Mouse (Mus musculus) limb, embryonic 10.5 days (tissue): Measurements from ENCODE around the gene March6. TPM values are rescaled to one million over a fixed set of nuclear protein-coding genes. Genes with fewer than 3 reads are reported as not detected.

Experiments used
- DNase-seq: peaks from one replicate; pipeline ENCODE4 v3.0.0-alpha.2; 2017; ENCODE audit warnings: low spot score
- H3K27ac ChIP-seq: fragments of 300-500 bp; sonication (generic); 2 replicates; pipeline ENCODE4 v1.5.1; 2016; ENCODE audit warnings: mild to moderate bottlenecking
- H3K27me3 ChIP-seq: fragments of 300-500 bp; sonication (generic); 2 replicates; pipeline ENCODE4 v1.6.1; 2016; ENCODE audit warnings: low read depth, mild to moderate bottlenecking; ENCODE audit not compliant: poor library complexity, severe bottlenecking
- H3K36me3 ChIP-seq: fragments of 300-500 bp; sonication (generic); 2 replicates; pipeline ENCODE4 v1.6.1; 2016; ENCODE audit warnings: mild to moderate bottlenecking, moderate library complexity
- H3K4me1 ChIP-seq: fragments of 300-500 bp; sonication (generic); 2 replicates; pipeline ENCODE4 v1.6.1; 2016
- H3K4me3 ChIP-seq: fragments of 300-500 bp; sonication (generic); 2 replicates; pipeline ENCODE4 v1.5.1; 2016; ENCODE audit warnings: mild to moderate bottlenecking, moderate library complexity
- H3K9me3 ChIP-seq: fragments of 300-500 bp; sonication (generic); replicated peaks from 2 replicates; pipeline ENCODE4 v1.6.1; 2016; ENCODE audit warnings: mild to moderate bottlenecking
- WGBS: fragments of 180-500 bp; shearing (Covaris S2); methylation state at CpG from one replicate; pipeline ENCODE4 v1.1.7; 2016; 5-methylcytosine and 5-hydroxymethylcytosine counted together
- polyA plus RNA-seq: library from polyadenylated mRNA; unstranded; fragments of >200 nt; fragmentation: Nextera tagmentation; extraction: Ambion mirVana; gene quantifications from 2 replicates; pipeline ENCODE4 v1.2.1, GENCODE M21; 2016

Gene March6
- polyA plus RNA-seq, 1 experiment from 2014 or later = 36.2 TPM

- no peaks in the 10 kb centered on the region for H3K36me3 ChIP-seq
- 63% methylated on average over 3 of the region's 3 CpGs for WGBS
- no peak overlapping the region for H3K4me3 ChIP-seq
- no peaks in the 10 kb centered on the region for H3K9me3 ChIP-seq
- no peak overlapping the region for H3K27ac ChIP-seq
- no peak for DNase-seq
- no peaks in the 10 kb centered on the region for H3K27me3 ChIP-seq
- H3K4me1 ChIP-seq = peaks cover 11% of the 10 kb centered on the region; the same call in 1 of the 2 replicates
These were observed 103.5 kb downstream of the March6 start for GRCm38 (mm10) chr15:31427390-31427789.

- Histone ChIP-seq H3K9me3 (no peaks in the 10 kb centered on the region), H3K4me3 (no peak overlapping the region), H3K36me3 (no peaks in the 10 kb centered on the region), H3K27ac (no peak overlapping the region), H3K27me3 (no peaks in the 10 kb centered on the region), H3K4me1 (peaks cover 11% of the 10 kb centered on the region; the same call in 1 of the 2 replicates)
- WGBS = 45% methylated on average over 8 of the region's 8 CpGs
- no peak for DNase-seq
These were observed 104.7 kb downstream of the March6 start for GRCm38 (mm10) chr15:31426066-31426706.

DNA sequence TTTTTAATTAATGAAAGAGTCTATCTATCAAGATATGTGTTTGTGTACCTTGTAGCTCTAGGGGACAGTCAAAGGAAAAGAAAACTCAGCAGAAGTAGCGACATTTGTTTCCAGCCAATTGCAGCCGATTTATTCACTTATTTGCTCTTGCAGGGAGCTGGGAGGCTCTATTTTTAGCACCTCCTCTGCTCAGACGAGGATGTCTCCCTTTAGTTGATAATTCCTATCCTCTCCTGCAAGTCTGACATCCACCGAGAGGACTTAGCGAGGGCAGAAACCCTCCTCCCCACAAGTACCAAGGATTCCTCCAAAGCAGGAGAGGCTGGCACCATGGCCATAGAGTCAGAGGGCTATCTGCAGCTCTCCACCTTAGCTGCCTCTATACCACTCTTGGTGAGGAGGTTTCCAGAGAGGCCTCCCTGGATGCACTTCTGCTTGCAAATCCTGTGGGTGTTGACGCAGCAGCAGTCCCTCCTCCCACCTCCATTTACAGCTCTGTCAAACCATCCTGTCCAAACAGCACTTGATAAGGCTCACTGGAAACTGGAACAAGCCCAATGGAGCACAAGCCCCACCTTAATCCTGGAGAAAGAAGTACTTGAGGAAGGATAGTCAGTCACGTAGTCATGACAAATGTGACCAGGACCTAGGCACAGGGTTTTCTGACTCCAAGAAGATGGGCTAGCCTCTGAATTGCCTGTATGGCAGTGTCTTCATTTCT, 108.0 kb downstream of the March6 start:
- DNase-seq = no peak
- no peaks in the 10 kb centered on the region for H3K36me3 ChIP-seq
- H3K4me3 ChIP-seq = no peak overlapping the region
- 0 out of 2 replicates have a peak, but pooled peaks cover 4% of the 10 kb centered on the region for H3K27me3 ChIP-seq
- H3K27ac ChIP-seq = no peak overlapping the region
- no peaks in the 10 kb centered on the region for H3K9me3 ChIP-seq
- peaks cover 12% of the 10 kb centered on the region for H3K4me1 ChIP-seq
- 55% methylated on average over 7 of the region's 7 CpGs for WGBS

- Histone ChIP-seq H3K27ac (no peak overlapping the region), H3K36me3 (no peaks in the 10 kb centered on the region), H3K27me3 (0 out of 2 replicates have a peak, but pooled peaks cover 4% of the 10 kb centered on the region), H3K9me3 (no peaks in the 10 kb centered on the region), H3K4me1 (peaks cover 9% of the 10 kb centered on the region), H3K4me3 (no peak overlapping the region; the same call in 1 of the 2 replicates)
- 34% methylated on average over 9 of the region's 9 CpGs for WGBS
- peak; percentile 54 for DNase-seq
These were observed 111.8 kb downstream of the March6 start for GRCm38 (mm10) chr15:31419037-31419436.

- H3K9me3 ChIP-seq = no peaks in the 10 kb centered on the region
- H3K27me3 ChIP-seq = 0 out of 2 replicates have a peak, but pooled peaks cover 4% of the 10 kb centered on the region
- no peak overlapping the region; the same call in 1 of the 2 replicates for H3K4me3 ChIP-seq
- H3K4me1 ChIP-seq = peaks cover 9% of the 10 kb centered on the region
- peak; percentile 37 for DNase-seq
- 9% methylated on average over 7 of the region's 7 CpGs for WGBS
- H3K36me3 ChIP-seq = no peaks in the 10 kb centered on the region
- H3K27ac ChIP-seq = no peak overlapping the region
These were observed 112.2 kb downstream of the March6 start for GRCm38 (mm10) chr15:31418686-31419024.

GRCm38 (mm10) chr15:31417796-31418685, 112.8 kb downstream of the March6 start:
- Histone ChIP-seq H3K27ac (no peak overlapping the region), H3K27me3 (0 out of 2 replicates have a peak, but pooled peaks cover 4% of the 10 kb centered on the region), H3K4me1 (peaks cover 10% of the 10 kb centered on the region), H3K9me3 (no peaks in the 10 kb centered on the region), H3K36me3 (no peaks in the 10 kb centered on the region), H3K4me3 (peak overlapping the region; percentile 17)
- WGBS = 53% methylated on average over 21 of the region's 21 CpGs
- peak; percentile 33 for DNase-seq

DNA sequence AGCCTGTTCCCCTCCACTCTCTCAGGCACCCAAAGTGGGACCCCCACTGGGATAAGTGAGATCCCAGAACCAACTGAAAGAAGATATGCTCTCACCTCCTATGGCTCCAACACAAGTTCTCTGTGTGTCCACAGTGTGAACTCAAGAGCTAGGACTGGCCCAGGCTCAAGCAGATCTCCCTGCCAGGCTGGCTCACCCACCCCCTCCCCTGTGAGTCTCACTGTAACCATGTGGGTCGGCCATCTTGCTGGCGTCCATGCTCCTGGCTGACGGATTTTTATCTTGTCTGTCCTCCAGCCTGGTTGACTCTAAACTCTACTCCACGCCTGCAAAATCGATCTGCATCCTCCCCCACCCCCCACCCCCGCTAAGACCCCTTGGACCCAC, 113.5 kb downstream of the March6 start:
- Histone ChIP-seq H3K27me3 (0 out of 2 replicates have a peak, but pooled peaks cover 4% of the 10 kb centered on the region), H3K4me3 (no peak overlapping the region), H3K27ac (no peak overlapping the region), H3K4me1 (peaks cover 15% of the 10 kb centered on the region), H3K36me3 (no peaks in the 10 kb centered on the region), H3K9me3 (no peaks in the 10 kb centered on the region)
- WGBS = 63% methylated on average over 6 of the region's 6 CpGs
- no peak for DNase-seq

- no peaks in the 10 kb centered on the region for H3K9me3 ChIP-seq
- no peaks in the 10 kb centered on the region for H3K36me3 ChIP-seq
- no peak for DNase-seq
- H3K4me1 ChIP-seq = peaks cover 15% of the 10 kb centered on the region
- H3K4me3 ChIP-seq = no peak overlapping the region
- 57% methylated on average over 4 of the region's 4 CpGs for WGBS
- H3K27ac ChIP-seq = no peak overlapping the region
- H3K27me3 ChIP-seq = 0 out of 2 replicates have a peak, but pooled peaks cover 4% of the 10 kb centered on the region
These were observed 115.7 kb downstream of the March6 start for GRCm38 (mm10) chr15:31415181-31415580.

- 65% methylated on average over 6 of the region's 6 CpGs for WGBS
- H3K9me3 ChIP-seq = no peaks in the 10 kb centered on the region
- DNase-seq = no peak
These were observed 116.5 kb downstream of the March6 start for GRCm38 (mm10) chr15:31414179-31414898.

DNA sequence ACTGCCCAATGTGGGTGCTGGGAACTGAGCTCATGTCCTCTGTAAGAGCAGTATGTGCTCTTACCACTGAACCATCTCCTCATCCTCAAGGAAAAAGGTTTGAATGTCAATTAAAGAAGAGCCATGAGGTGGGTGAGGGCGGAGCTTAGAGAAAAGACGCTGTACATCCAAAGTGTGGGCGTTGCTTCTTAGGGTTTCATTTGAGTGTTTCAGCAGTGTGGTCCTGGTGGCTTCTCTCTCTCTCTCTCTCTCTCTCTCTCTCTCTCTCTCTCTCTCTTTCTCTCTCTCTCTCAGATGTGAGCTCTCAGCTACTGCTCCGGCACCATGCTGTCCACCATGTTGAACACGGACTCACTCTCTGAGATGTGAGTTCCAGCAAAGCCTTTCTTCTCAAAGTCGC, 117.2 kb downstream of the March6 start:
- no peak for DNase-seq
- no peak overlapping the region for H3K4me3 ChIP-seq
- no peaks in the 10 kb centered on the region for H3K9me3 ChIP-seq
- peaks cover 19% of the 10 kb centered on the region for H3K4me1 ChIP-seq
- 88% methylated on average over 6 of the region's 6 CpGs for whole genome bisulfite sequencing
- no peak overlapping the region for H3K27ac ChIP-seq
- no peaks in the 10 kb centered on the region for H3K36me3 ChIP-seq
- H3K27me3 ChIP-seq = 0 out of 2 replicates have a peak, but pooled peaks cover 4% of the 10 kb centered on the region

More at GRCm38 (mm10) chr15:31414179-31414898, 116.5 kb downstream of the March6 start:
- Histone ChIP-seq H3K4me3 (no peak overlapping the region), H3K27me3 (0 out of 2 replicates have a peak, but pooled peaks cover 4% of the 10 kb centered on the region), H3K36me3 (no peaks in the 10 kb centered on the region), H3K4me1 (peaks cover 19% of the 10 kb centered on the region), H3K27ac (no peak overlapping the region)

DNA sequence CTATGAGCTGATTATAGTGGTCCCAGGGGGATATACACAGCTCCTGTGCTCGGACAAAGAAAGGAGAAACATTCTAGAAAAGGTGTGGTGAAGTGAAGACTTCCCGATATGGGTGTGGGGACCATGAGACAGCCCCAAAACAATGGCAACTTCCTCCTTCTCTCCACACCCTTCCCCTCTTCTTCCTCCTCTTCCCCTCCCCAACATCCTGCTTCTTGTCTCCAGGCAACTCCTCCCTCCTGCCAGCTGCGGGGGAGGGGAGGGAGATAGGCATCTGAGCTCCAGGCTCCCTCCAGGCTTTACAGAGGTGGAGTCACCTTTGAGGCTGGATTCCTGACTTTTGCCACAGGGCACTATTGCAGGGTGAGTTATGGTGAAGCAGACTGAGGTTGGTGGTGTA, 117.9 kb downstream of the March6 start:
- Histone ChIP-seq H3K9me3 (no peaks in the 10 kb centered on the region), H3K27ac (no peak overlapping the region), H3K36me3 (no peaks in the 10 kb centered on the region), H3K27me3 (0 out of 2 replicates have a peak, but pooled peaks cover under 1% of the 10 kb centered on the region), H3K4me3 (no peak overlapping the region), H3K4me1 (peaks cover 12% of the 10 kb centered on the region)
- WGBS = 41% methylated on average over 3 of the region's 3 CpGs
- DNase-seq = no peak

DNA sequence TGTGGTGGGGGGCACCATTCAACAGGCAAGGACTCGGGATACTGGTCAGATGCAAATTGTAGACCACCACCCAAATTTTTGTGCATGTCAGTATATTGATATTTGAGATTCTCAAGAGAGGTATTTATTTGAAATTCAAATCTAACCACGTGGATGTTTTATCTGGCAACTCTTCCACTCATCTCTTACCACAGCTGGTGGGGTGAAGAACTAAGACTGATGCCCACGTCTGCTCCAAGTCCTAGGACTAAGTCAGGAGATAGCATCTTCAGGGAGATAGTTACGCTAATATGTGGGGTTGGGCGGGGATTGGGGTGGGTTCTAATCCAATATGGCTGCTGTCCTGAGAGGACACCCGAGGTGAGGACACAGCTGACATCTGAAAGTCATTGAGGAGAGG, 118.4 kb downstream of the March6 start:
- DNase-seq = no peak
- no peaks in the 10 kb centered on the region for H3K27me3 ChIP-seq
- WGBS = 86% methylated on average over 6 of the region's 6 CpGs
- no peak overlapping the region for H3K27ac ChIP-seq
- no peaks in the 10 kb centered on the region for H3K9me3 ChIP-seq
- H3K36me3 ChIP-seq = no peaks in the 10 kb centered on the region
- no peak overlapping the region for H3K4me3 ChIP-seq
- peaks cover 10% of the 10 kb centered on the region for H3K4me1 ChIP-seq
